Mouse (Mus musculus) limb, embryonic 14.5 days (tissue): ENCODE measurements around the gene Rabep1. TPM values are rescaled to one million over a fixed set of nuclear protein-coding genes. Genes with fewer than 3 reads are reported as not detected.

ENCODE experiments used
- ATAC-seq: fragments of 200-750 bp; cut with Nextera tagmentation; 2 replicates; pipeline ENCODE4 v1.8.0; 2017; ENCODE audit warnings: low read depth, moderate number of reproducible peaks, moderate TSS enrichment; ENCODE audit not compliant: low FRiP score
- DNase-seq: peaks from one replicate; pipeline ENCODE4 v3.0.0-alpha.2; 2015; ENCODE audit warnings: low spot score
- H3K27ac ChIP-seq: fragments of 300-500 bp; sonication (generic); replicated peaks from 2 replicates; pipeline ENCODE4 v1.5.1; 2014; ENCODE audit warnings: low read depth, mild to moderate bottlenecking, low read length, moderate library complexity, mixed read lengths
- H3K27me3 ChIP-seq: fragments of 300-500 bp; sonication (generic); 2 replicates; pipeline ENCODE4 v1.6.1; 2014; ENCODE audit warnings: low read length, mixed read lengths; ENCODE audit not compliant: control insufficient read depth, insufficient read depth
- H3K36me3 ChIP-seq: fragments of 300-500 bp; sonication (generic); 2 replicates; pipeline ENCODE4 v1.6.1; 2014; ENCODE audit warnings: mild to moderate bottlenecking, low read length, moderate library complexity, mixed read lengths; ENCODE audit not compliant: control insufficient read depth, insufficient read depth
- H3K4me1 ChIP-seq: fragments of 300-500 bp; sonication (generic); 2 replicates; pipeline ENCODE4 v1.6.1; 2014; ENCODE audit warnings: antibody characterized with exemption, low read length, mixed read lengths; ENCODE audit not compliant: control insufficient read depth, insufficient read depth
- H3K4me2 ChIP-seq: fragments of 300-500 bp; sonication (generic); replicated peaks from 2 replicates; pipeline ENCODE4 v1.6.1; 2014; ENCODE audit warnings: low read depth, mild to moderate bottlenecking, low read length, moderate library complexity; ENCODE audit not compliant: severe bottlenecking
- H3K4me3 ChIP-seq: fragments of 300-500 bp; sonication (generic); replicated peaks from 2 replicates; pipeline ENCODE4 v1.5.1; 2014; ENCODE audit warnings: low read length
- H3K9ac ChIP-seq: fragments of 300-500 bp; sonication (generic); 2 replicates; pipeline ENCODE4 v1.6.1; 2014; ENCODE audit warnings: mild to moderate bottlenecking, low read depth, low read length, moderate library complexity; ENCODE audit not compliant: severe bottlenecking
- H3K9me3 ChIP-seq: fragments of 300-500 bp; sonication (generic); 2 replicates; pipeline ENCODE4 v1.6.1; 2016; ENCODE audit warnings: low read length; ENCODE audit not compliant: control insufficient read depth
- POLR2A ChIP-seq: fragments of 200-500 bp; IDR thresholded peaks from 2 replicates; pipeline ENCODE4 v1.8.0; 2012; ENCODE audit warnings: inconsistent platforms, mild to moderate bottlenecking, moderate library complexity, borderline replicate concordance; ENCODE audit not compliant: insufficient read depth, insufficient read length; ENCODE audit errors: extremely low read depth
- WGBS: fragments of 180-500 bp; shearing (Covaris S2); extraction: QIAGEN DNeasy Blood & Tissue Kit; methylation state at CpG from one replicate; pipeline ENCODE4 v1.1.7; 2014; 5-methylcytosine and 5-hydroxymethylcytosine counted together
- polyA plus RNA-seq, 2 experiments: library from polyadenylated mRNA; depleted of rRNA in 1 of 2; stranded (reverse) in 1 of 2; unstranded in 1 of 2; fragments of >200 nt; fragmentation: Nextera tagmentation in 1 of 2; extraction: Ambion mirVana in 1 of 2; gene quantifications; 2 replicates each; pipeline versions ENCODE4 v1.2.1 to v1.2.3; 2012 to 2014

Gene Rabep1
- polyA plus RNA-seq, 2 experiments, result 11.0 to 29.5 TPM

DNA sequence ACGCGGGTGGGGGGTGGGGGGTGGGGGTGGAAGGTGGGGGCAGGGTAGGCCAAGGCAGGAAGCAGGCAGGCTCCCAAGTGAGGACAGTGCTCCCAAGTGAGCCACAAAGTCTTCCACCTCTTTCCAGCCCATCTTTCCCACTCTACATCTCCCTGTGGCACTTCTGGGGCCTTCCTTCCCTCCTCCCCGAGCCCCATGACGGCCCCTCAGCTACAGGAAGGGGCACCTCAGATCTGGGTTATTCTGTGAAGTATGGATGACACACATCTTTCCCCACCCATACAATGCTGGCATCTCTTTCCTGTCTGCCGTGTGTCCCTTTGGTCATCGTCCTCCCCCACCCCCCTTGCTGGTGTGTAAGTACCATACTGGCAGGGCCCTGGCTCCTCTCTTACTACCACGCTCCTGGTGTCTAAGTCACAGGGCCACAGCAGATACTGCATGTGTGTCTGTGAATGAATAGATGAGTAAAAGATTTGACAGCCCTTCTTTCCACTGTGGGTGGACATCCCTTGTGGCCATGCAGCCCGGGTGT lies 38.9 kb upstream of the Rabep1 start:
- Histone ChIP-seq H3K4me3 (no peak overlapping the region), H3K9ac (no peak overlapping the region), H3K36me3 (no peaks in the 10 kb centered on the region), H3K27ac (no peak overlapping the region), H3K9me3 (no peaks in the 10 kb centered on the region), H3K4me1 (no peaks in the 10 kb centered on the region), H3K27me3 (no peaks in the 10 kb centered on the region), H3K4me2 (no peak overlapping the region)
- 71% methylated on average over 8 of the region's 8 CpGs for WGBS
- ATAC-seq (no peak), DNase-seq (no peak)
- no peak for TF ChIP-seq POLR2A

DNA sequence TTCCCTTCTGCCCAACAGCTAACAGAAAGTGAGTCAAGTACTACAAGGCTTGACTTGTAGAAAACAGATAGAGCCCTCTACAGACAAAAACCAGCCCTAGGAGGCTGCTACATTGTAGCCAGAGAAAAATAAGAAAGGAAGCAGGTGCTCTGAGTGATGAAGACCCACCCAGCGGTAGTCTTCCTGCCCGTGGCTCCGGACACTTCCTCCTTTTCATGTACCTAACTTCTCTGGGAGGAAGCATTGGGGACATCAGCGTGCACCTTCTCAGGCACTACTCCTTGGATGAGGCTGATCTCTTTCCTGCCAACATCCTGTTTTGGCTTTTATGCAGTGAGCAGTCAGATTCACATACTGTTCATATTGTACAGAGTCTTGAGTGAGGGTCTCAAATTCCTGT lies 37.9 kb upstream of the Rabep1 start:
- Histone ChIP-seq H3K9ac (no peak overlapping the region), H3K9me3 (no peaks in the 10 kb centered on the region), H3K27me3 (no peaks in the 10 kb centered on the region), H3K36me3 (no peaks in the 10 kb centered on the region), H3K4me2 (no peak overlapping the region), H3K4me3 (no peak overlapping the region), H3K4me1 (no peaks in the 10 kb centered on the region), H3K27ac (no peak overlapping the region)
- ATAC-seq (no peak), DNase-seq (no peak)
- 79% methylated on average over 4 of the region's 4 CpGs for WGBS
- no peak for TF ChIP-seq POLR2A

DNA sequence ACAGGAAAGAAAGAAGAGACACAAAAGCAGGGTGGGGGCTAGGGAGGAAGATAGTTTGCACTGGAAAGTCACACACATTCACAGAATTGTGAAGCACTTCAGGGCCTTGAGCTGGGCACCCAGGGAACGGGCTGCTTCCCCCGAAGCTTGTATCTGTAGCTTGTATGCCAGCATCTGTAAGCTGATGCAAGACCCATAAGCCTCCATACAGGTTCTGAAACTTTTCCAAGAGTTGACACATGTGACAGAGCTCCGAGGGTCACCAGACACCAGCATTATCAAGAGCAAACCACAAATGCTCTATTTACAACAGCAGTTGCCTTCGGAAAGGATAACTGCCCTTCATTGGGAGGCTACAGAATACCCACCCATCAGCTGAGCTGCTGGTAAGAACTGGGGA lies 36.9 kb upstream of the Rabep1 start:
- TF ChIP-seq POLR2A, result no peak
- Histone ChIP-seq H3K27ac (no peak overlapping the region), H3K4me3 (no peak overlapping the region), H3K36me3 (no peaks in the 10 kb centered on the region), H3K9ac (no peak overlapping the region), H3K4me1 (no peaks in the 10 kb centered on the region), H3K9me3 (no peaks in the 10 kb centered on the region), H3K27me3 (no peaks in the 10 kb centered on the region), H3K4me2 (no peak overlapping the region)
- DNase-seq (no peak), ATAC-seq (no peak)
- WGBS, result 77% methylated on average over 4 of the region's 4 CpGs

DNA sequence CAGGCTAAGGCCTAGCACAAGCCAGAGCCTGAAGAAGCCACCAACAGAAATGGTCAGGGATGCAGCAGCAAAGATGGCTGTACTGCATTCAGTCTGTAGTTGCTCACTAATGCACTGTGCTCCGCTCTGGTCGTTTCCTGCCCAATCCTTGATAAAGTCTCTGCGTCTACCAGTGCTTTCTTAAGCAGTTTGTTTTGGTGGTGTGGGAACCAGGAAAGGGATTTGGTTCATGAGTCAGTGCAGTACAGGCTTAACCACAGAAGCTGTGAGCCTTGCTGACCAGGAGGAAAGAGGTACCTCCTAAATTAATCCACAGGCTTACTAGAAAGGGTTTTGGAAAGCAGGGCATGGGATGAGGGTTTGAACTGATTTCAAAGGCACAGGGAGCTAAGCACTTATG lies 36.5 kb upstream of the Rabep1 start:
- Histone ChIP-seq H3K36me3 (no peaks in the 10 kb centered on the region), H3K9ac (no peak overlapping the region), H3K27me3 (no peaks in the 10 kb centered on the region), H3K4me3 (no peak overlapping the region), H3K4me2 (no peak overlapping the region), H3K4me1 (no peaks in the 10 kb centered on the region), H3K27ac (no peak overlapping the region), H3K9me3 (no peaks in the 10 kb centered on the region)
- DNase-seq (no peak), ATAC-seq (no peak)
- TF ChIP-seq POLR2A, result no peak
- 61% methylated on average over 3 of the region's 3 CpGs for WGBS

DNA sequence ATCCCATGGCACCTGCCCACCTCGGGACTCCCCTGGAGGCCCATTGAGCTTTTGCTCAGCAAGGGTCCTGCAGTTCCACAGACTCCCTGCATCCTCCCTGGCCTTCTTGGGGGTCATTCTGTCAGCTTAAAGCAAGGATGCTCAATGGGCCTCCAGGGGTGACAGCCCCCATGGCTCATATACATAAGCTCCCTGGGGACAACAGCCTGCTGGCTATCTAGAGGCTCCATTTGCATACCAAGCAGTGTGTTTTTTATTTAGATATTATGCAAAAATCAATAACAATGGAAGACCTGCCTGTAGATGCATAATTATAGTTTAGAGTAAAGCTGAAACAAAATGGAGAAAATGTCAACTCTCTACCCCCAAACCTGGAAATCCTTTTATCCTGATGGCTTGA lies 35.6 kb upstream of the Rabep1 start:
- no peak for ATAC-seq
- Histone ChIP-seq H3K9me3 (no peaks in the 10 kb centered on the region), H3K27me3 (no peaks in the 10 kb centered on the region)

DNA sequence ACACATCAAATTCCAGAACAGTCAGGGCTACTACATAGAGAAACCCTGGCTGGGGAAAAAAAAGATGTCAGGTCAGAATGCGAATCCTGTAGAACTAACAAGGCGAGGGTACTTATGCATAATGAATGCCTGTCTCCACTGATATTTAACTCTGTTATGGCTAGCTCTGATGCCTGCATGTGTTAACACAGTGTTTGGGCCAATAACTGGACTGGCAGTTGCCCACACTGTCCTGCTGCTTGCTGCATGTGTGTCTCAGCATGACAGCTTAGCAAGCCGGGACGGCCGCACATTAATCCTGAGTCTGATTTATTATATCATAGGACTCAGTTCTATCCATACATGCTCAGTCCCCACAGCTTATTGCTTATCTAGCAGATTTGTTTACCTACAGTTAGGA lies 33.5 kb upstream of the Rabep1 start:
- Histone ChIP-seq H3K9me3 (no peaks in the 10 kb centered on the region), H3K4me3 (no peak overlapping the region), H3K27me3 (no peaks in the 10 kb centered on the region), H3K4me1 (no peaks in the 10 kb centered on the region), H3K36me3 (no peaks in the 10 kb centered on the region), H3K27ac (no peak overlapping the region), H3K4me2 (no peak overlapping the region), H3K9ac (no peak overlapping the region)
- no peak for DNase-seq
- no peak for ATAC-seq
- 84% methylated on average over 5 of the region's 5 CpGs for WGBS
- no peak for TF ChIP-seq POLR2A

More for the DNA sequence above, 35.6 kb upstream of the Rabep1 start:
- DNase-seq, result no peak
- H3K4me2 ChIP-seq, result no peak overlapping the region
- 42% methylated on average over 1 of the region's 1 CpGs for WGBS
- no peak overlapping the region for H3K4me3 ChIP-seq
- no peaks in the 10 kb centered on the region for H3K4me1 ChIP-seq
- no peak overlapping the region for H3K27ac ChIP-seq
- no peak overlapping the region for H3K9ac ChIP-seq
- H3K36me3 ChIP-seq, result no peaks in the 10 kb centered on the region
- TF ChIP-seq POLR2A, result no peak
